Mouse (Mus musculus): Measurements from ENCODE around the gene Abhd12b. TPM values are rescaled to one million over a fixed set of nuclear protein-coding genes. Genes with fewer than 3 reads are reported as not detected.

The Abhd12b gene
- not detected in 2 replicates for polyA plus RNA-seq (2012)

DNA sequence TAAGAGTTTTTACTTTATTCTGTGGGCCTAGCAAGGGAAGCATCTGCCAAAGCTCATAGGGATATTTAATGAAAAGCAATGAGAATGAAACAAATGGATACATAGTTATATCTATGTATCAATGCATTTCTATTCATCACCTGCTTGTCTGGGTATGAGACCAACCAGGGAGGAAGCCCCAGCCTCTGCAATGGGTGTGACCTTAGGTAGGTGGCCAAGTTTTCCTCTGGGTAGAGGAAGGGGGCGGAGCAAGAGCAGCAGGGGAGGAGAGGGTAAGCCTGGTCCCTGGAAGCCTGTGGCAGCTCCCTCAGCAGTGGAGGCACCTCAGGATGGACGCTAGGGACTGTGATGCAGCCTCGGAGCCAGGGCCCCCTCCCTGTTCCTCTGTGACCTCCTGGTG, at the start of gene Abhd12b:
Gene Abhd12b, plus strand, starts transcription at position 301 of the 400 bp plus-strand sequence.
- no peak for TF ChIP-seq GATA1 (IDR thresholded peaks at IDR 0.05; ENCODE audit: low read length)

GRCm38 (mm10) chr12:70104199-70104598, 49.7 kb upstream of the Abhd12b start:
- TF ChIP-seq GATA1 (IDR thresholded peaks at IDR 0.05; ENCODE audit: low read length) = no peak

DNA sequence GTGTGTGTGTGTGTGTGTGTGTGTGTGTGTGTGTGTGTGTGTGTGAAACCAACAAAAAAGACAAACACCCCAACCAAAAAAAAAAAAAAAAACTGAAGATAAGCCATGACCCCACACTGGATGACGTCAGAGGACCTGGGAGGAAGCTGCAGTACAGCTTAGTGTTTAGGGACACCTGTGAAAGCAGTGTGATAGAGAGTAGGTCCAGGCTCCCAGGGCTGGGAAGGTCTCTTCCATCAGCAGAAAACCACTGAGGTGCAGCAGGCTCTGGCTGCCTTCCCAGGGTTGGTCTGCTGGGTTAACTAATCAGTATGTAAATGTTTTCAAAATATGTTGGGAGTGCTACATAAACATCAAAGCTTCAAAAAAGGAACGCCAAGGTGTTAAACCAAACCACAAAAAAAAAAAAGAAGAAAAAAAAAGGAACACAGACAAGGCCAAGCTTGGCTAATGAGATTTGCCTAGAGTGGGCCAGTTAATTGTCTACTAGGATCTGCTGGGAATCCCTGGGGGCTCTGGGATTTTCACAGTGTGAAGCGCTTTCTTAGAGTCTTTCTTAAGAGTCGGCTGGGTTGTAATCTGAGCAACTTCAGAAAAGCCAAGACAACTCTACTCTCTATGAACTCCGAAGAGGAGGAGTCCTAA, 49.0 kb upstream of the Abhd12b start:
- no peak for TF ChIP-seq GATA1 (IDR thresholded peaks at IDR 0.05; ENCODE audit: low read length)

- no peak for TF ChIP-seq GATA1 (IDR thresholded peaks at IDR 0.05; ENCODE audit: low read length)
Measured at GRCm38 (mm10) chr12:70105885-70106284, 48.1 kb upstream of the Abhd12b start.

GRCm38 (mm10) chr12:70106508-70106907, 47.4 kb upstream of the Abhd12b start:
- TF ChIP-seq GATA1 (IDR thresholded peaks at IDR 0.05; ENCODE audit: low read length) = no peak

GRCm38 (mm10) chr12:70108104-70108503, 45.8 kb upstream of the Abhd12b start:
- no peak for TF ChIP-seq GATA1 (IDR thresholded peaks at IDR 0.05; ENCODE audit: low read length)

- TF ChIP-seq GATA1 (IDR thresholded peaks at IDR 0.05; ENCODE audit: low read length) = no peak
Measured at GRCm38 (mm10) chr12:70109921-70110320, 44.0 kb upstream of the Abhd12b start.

- TF ChIP-seq GATA1 (IDR thresholded peaks at IDR 0.05; ENCODE audit: low read length) = no peak
Measured at GRCm38 (mm10) chr12:70110375-70111116, 43.4 kb upstream of the Abhd12b start.

DNA sequence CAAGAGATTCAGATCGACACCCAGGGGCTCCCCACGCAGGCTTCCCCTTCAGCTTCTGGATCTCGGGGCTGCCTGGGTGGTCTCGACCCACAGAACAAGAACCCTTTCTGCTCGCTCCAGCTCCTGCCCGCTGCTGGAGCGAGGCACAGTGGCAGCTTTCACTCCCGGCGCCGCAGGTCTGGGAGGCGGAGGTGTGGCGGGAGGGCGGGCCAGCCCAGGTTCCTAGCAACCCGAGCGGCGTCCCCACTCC, 42.9 kb upstream of the Abhd12b start:
- no peak for TF ChIP-seq GATA1 (IDR thresholded peaks at IDR 0.05; ENCODE audit: low read length)

DNA sequence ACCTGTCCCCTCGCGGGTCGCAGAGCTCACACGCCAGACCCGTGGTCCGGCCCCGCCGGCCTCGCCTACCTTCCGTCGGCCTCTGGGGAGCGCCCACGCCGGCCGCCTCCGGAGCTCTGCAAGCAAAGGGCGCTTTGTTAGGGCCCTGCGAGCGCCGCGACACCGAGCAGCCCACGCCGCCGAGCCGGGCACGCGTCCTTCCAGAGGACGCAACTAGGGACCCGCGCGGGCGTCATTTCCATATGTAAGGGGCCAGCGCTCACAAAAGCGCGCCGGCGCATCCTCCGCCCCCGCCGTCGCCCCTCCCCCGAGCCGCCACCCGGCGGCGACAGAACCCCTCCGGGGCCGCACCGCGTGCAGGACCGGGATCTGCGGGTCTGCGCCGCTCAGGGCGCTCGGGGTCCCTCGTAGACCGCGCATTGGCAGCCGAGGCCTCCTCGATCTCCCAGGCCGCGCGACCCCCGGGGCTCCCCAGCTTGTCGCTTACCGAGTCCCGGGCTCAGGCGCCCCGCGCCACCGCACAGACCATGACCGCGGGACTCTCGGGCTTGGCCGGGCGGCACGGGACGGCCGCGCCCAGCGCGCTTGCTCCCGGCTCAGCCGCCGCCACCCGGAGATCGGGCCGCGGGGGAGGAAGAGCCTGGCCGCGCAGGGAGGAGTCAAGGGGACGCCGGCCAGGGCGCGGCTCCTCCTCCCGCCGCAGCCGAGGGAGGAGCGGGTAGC, 42.4 kb upstream of the Abhd12b start:
- no peak for TF ChIP-seq GATA1 (IDR thresholded peaks at IDR 0.05; ENCODE audit: low read length)

GRCm38 (mm10) chr12:70112090-70112383, 41.9 kb upstream of the Abhd12b start:
- no peak for TF ChIP-seq GATA1 (IDR thresholded peaks at IDR 0.05; ENCODE audit: low read length)

DNA sequence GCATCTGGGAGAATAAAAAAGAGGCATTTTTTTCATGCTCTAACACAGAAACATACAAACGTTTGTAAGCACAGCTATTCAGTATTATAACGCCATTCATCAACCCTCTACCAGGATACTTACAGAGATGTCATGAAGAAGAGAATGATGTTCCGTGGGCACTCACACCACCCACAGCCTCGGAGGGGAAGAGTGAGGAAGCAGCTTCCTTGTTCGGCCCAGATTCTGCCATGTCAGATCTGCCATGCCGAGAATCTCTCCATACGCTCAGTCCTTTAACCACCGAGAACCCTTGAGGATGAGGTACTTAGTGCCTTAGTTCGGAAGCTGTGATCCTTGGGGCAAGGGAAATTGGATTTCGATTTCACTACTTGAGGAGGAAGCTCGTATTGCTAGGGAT, 40.6 kb upstream of the Abhd12b start, which contains the start of gene Nin:
Gene Nin, minus strand, starts transcription at position 367 of the 400 bp plus-strand sequence.
- TF ChIP-seq GATA1 (IDR thresholded peaks at IDR 0.05; ENCODE audit: low read length) = no peak

DNA sequence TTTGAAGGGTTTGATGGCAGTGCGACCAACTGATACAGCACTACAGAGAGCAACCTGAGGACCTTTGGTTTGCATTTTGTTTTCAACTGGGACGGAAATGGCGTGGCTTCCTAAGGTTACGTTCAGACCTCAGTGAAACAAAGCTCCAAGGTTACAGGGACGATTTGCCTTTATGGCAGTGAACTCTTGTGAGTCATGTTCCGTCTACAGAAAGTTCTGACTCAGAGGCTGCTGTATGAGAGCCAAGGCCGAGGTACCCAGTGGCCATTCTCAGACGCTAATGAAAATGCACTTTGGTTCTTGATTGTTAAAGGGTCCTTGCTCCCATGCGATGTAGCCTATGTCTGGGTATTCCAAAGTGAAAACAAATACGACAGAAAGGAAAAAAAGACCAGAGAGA, 36.8 kb upstream of the Abhd12b start:
- no peak for TF ChIP-seq GATA1 (IDR thresholded peaks at IDR 0.05; ENCODE audit: low read length)

DNA sequence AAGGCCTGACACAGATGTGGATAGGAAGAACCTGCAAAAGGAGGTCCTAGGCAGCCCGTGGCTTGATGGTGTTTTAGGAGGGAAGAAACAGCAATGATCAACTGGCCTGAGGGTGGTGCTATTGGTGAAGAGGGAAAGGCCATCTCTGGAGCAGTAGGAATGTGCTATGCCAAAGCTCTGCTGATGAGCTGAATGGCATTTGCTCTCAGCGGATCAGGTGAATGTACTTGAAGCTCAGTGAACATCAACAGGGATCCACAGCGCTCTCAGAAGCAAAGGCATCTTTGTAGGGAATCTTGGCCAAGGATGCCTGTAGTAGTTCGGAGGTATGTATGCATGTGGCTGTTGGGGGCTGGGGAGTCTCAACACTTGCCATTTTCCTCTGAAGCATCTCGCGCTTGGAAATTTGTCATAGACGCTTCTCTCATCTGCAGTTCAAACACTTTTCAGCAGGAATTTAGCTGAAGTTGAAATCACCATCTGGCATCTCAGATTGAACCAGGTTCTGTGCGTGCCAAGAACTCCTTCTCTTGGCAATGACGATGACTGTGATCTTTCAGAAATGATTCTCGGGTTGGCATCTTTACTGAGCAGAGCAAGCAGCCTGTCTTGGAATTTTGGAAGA, 35.1 kb upstream of the Abhd12b start:
- no peak for TF ChIP-seq GATA1 (IDR thresholded peaks at IDR 0.05; ENCODE audit: low read length)

- TF ChIP-seq GATA1 (IDR thresholded peaks at IDR 0.05; ENCODE audit: low read length) = no peak
Measured at GRCm38 (mm10) chr12:70119552-70119951, 34.4 kb upstream of the Abhd12b start.

DNA sequence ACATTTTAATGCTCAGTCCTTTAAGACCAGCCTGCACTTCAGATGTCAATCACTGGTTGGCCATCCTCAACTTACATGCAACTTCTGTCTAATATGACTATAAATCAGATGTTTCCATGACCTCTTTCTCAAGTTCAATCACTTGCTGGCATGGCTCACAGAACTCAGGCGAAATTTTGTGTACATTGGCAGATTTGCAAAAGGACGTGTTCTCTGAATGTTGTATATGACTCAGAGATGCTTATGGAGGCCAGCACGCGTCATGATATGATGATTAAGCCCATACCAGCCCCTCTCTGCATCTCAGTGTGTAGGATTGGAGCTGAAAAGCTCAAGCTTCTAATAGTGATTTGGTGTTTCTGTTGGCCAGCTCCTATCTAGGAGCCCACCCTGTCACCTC, 27.3 kb upstream of the Abhd12b start:
- no peak for TF ChIP-seq GATA1 (IDR thresholded peaks at IDR 0.05; ENCODE audit: low read length)
